Mouse (Mus musculus) forebrain, postnatal 0 days (tissue): ENCODE results near the gene Grin2b. TPM values are rescaled to one million over a fixed set of nuclear protein-coding genes. Genes with fewer than 3 reads are reported as not detected.

Source experiments
- ATAC-seq: fragments of 200-750 bp; cut with Nextera tagmentation; 2 replicates; pipeline ENCODE4 v1.8.0; 2017; ENCODE audit warnings: mild to moderate bottlenecking, moderate library complexity
- DNase-seq: peaks from one replicate; pipeline ENCODE4 v3.0.0-alpha.2; 2015
- H3K27ac ChIP-seq: fragments of 300-500 bp; sonication (generic); 2 replicates; pipeline ENCODE4 v1.5.1; 2014; ENCODE audit warnings: low read depth, mild to moderate bottlenecking, antibody characterized with exemption, low read length, moderate library complexity, mixed read lengths
- H3K27me3 ChIP-seq: fragments of 300-500 bp; sonication (generic); 2 replicates; pipeline ENCODE4 v1.6.1; 2014; ENCODE audit warnings: mild to moderate bottlenecking, low read length, mixed read lengths; ENCODE audit not compliant: insufficient read depth
- H3K36me3 ChIP-seq: fragments of 300-500 bp; sonication (generic); 2 replicates; pipeline ENCODE4 v1.6.1; 2014; ENCODE audit warnings: mild to moderate bottlenecking, moderate library complexity; ENCODE audit not compliant: insufficient read depth
- H3K4me1 ChIP-seq: fragments of 300-500 bp; sonication (generic); 2 replicates; pipeline ENCODE4 v1.6.1; 2014; ENCODE audit warnings: antibody characterized with exemption; ENCODE audit not compliant: insufficient read depth
- H3K4me2 ChIP-seq: fragments of 300-500 bp; sonication (generic); 2 replicates; pipeline ENCODE4 v1.6.1; 2014; ENCODE audit warnings: low read depth, mild to moderate bottlenecking, moderate library complexity
- H3K4me3 ChIP-seq: fragments of 300-500 bp; sonication (generic); 2 replicates; pipeline ENCODE4 v1.5.1; 2014; ENCODE audit warnings: low read depth, low read length, mixed read lengths
- H3K9ac ChIP-seq: fragments of 300-500 bp; sonication (generic); 2 replicates; pipeline ENCODE4 v1.6.1; 2014; ENCODE audit warnings: mild to moderate bottlenecking
- H3K9me3 ChIP-seq: fragments of 300-500 bp; sonication (generic); 2 replicates; pipeline ENCODE4 v1.6.1; 2016; ENCODE audit warnings: low read length
- CTCF ChIP-seq: sonication (generic); IDR thresholded peaks from 2 replicates; pipeline ENCODE4 v1.5.1; 2016; ENCODE audit warnings: antibody characterized with exemption, control low read depth, low read depth
- WGBS: fragments of 180-500 bp; shearing (Covaris S2); extraction: QIAGEN DNeasy Blood & Tissue Kit; methylation state at CpG from one replicate; pipeline ENCODE4 v1.1.7; 2014; 5-methylcytosine and 5-hydroxymethylcytosine counted together
- polyA plus RNA-seq: library from polyadenylated mRNA; unstranded; fragments of >200 nt; fragmentation: Nextera tagmentation; extraction: Ambion mirVana; gene quantifications from 2 replicates; pipeline ENCODE4 v1.2.1, GENCODE M21; 2015
- total RNA-seq: library from RNA; depleted of rRNA; stranded (reverse); fragments of >200 nt; gene quantifications from 2 replicates; pipeline ENCODE4 v1.2.3, GENCODE M21; 2014

Grin2b gene
- total and polyA plus RNA-seq, 2 experiments from 2014 or later = 66.6 to 102 TPM

DNA sequence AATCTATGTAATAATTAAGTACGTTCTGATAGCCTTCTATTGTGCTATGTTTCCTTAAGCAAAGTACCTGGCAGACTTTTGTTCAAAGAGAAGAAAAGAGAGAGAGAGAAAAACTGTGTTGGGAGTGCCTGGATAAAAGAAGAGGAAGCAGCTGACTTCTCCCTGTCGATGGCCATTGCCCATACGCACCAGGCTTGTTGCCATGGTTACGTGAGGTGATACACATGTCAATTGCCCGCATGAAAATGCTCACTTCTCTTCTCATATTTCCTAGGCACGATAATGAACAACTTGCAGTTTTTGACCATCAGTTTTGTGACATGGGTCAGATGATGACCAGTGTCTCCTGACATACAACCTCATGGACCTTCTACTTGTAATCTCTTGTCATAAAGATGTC is 262.2 kb downstream of the Grin2b start:
- H3K9ac ChIP-seq = no peak overlapping the region
- H3K4me2 ChIP-seq = no peak overlapping the region
- ATAC-seq (no peak), DNase-seq (no peak)
- no peak overlapping the region for H3K27ac ChIP-seq
- H3K36me3 ChIP-seq = no peaks in the 10 kb centered on the region
- 74% methylated on average over 6 of the region's 6 CpGs for WGBS
- no peaks in the 10 kb centered on the region for H3K9me3 ChIP-seq
- TF ChIP-seq CTCF = no peak
- H3K4me3 ChIP-seq = no peak overlapping the region
- no peaks in the 10 kb centered on the region for H3K27me3 ChIP-seq
- peaks cover 21% of the 10 kb centered on the region for H3K4me1 ChIP-seq

DNA sequence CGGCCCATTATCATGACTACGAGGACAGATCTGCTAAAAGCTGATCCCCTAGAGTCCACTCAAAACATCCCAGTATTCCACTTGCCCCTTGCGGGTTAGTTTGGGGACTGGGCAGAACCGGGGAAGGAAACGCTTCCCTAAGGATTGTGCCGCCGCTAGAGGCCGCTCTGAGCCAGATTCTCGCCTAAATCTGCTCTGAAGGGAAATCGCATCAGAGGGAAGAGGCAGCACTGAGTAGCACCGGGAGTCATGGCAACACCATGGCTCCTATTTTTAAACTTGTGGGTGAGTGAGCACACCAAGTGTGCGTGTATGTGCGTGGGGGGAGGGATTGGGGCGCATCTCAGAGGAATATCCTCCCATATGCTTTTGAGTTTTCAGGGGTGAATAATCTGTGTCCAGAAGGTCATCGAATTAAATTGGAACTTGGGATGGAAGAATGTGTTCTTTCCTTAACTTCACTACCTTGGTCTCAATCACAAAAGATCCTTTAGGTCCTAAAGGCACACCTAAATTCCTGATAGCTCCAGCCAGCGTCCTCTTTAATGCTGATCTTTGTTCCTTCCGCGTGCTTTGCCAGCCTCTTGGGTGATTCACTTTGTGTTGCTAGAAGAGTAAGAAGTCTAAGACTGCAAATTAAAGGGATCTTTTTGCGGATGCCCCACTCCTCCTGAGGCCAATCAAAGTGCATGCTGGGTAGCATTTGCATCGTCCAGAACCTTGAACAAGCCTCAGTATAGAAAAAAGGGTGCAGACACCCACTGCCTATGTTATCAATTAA is 265.6 kb downstream of the Grin2b start:
- no peak overlapping the region for H3K4me3 ChIP-seq
- H3K27me3 ChIP-seq = no peaks in the 10 kb centered on the region
- H3K4me1 ChIP-seq = peaks cover 31% of the 10 kb centered on the region
- H3K27ac ChIP-seq = peak overlapping the region; percentile 78
- H3K4me2 ChIP-seq = peak overlapping the region; percentile 19
- no peaks in the 10 kb centered on the region for H3K36me3 ChIP-seq
- no peaks in the 10 kb centered on the region for H3K9me3 ChIP-seq
- DNase-seq = peak; percentile 91
- 20% methylated on average over 20 of the region's 20 CpGs for WGBS
- peak; percentile 92 for TF ChIP-seq CTCF
- 0 out of 2 replicates have a peak overlapping the region, but pooled peaks have one; percentile 7 for H3K9ac ChIP-seq
- ATAC-seq = peak; percentile 96

DNA sequence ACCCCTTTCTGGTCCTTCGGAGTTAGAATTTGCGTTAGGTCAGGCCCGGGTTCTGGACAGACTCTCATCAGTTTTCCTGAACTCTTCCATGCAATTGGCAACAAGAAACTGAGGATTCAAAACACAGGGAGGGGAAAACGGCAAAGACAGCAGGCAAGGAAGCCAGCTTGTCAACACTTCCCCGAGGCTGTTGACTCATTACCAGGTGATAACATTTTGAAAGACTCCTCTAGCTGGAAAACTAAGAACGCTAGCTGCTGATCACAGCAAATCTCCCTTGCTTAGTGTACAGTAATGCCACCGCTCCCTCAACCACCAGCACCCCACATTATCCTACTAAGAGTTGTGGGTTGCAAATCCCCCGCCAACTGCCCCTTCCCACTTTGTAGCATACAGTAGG is 266.2 kb downstream of the Grin2b start:
- DNase-seq (peak; percentile 39), ATAC-seq (peak; percentile 52)
- 0 out of 2 replicates have a peak overlapping the region, but pooled peaks have one; percentile 7 for H3K9ac ChIP-seq
- 64% methylated on average over 8 of the region's 8 CpGs for WGBS
- peak overlapping the region; percentile 78 for H3K27ac ChIP-seq
- peaks cover 31% of the 10 kb centered on the region for H3K4me1 ChIP-seq
- no peak for TF ChIP-seq CTCF
- H3K27me3 ChIP-seq = no peaks in the 10 kb centered on the region
- peak overlapping the region; percentile 8 for H3K4me2 ChIP-seq
- H3K4me3 ChIP-seq = no peak overlapping the region
- H3K9me3 ChIP-seq = no peaks in the 10 kb centered on the region
- H3K36me3 ChIP-seq = no peaks in the 10 kb centered on the region

DNA sequence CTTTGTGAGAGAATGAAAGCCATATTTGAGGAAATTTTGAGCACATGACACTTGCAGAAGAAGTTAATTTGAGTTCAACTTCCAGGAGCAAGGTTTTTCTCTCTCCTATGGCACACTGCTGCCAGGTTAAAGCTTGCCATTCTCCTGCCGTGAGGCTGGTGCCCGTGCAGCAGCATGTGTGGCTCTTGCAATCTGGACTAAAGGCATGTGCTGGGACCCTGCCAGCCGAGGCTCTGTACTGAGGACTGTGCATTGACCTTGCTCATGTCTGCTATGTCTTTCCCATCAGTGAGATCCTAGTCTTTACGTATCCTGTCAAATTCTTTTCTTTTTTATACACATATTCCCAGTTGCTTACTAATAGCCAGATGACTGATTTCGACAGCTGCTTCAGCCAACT is 268.9 kb downstream of the Grin2b start:
- Histone ChIP-seq H3K9me3 (no peaks in the 10 kb centered on the region), H3K27ac (0 out of 2 replicates have a peak overlapping the region, but pooled peaks have one; percentile 45), H3K9ac (no peak overlapping the region), H3K36me3 (no peaks in the 10 kb centered on the region), H3K4me1 (peaks cover 31% of the 10 kb centered on the region), H3K27me3 (no peaks in the 10 kb centered on the region), H3K4me3 (no peak overlapping the region), H3K4me2 (no peak overlapping the region)
- DNase-seq (no peak), ATAC-seq (no peak)
- TF ChIP-seq CTCF = no peak
- 55% methylated on average over 5 of the region's 5 CpGs for WGBS

DNA sequence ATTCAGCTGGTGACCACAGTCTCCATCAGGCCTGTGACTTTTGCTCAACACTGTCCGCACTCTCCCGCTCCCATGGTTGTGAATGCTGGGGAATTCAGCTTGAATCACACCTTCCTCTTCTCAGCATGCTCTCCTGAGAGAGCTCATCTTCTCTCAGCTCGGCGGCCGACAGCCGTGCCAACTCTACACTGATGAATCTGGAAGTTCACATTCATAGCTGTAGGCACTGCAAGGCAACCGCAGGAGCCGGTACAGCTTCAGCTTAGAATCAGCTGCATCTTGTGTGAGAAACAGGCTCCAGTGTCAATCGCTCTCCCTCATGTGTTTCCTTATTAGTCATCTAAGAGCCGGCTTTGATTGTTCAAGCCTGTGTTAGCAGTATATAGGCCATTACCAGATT is 272.9 kb downstream of the Grin2b start:
- DNase-seq (no peak), ATAC-seq (no peak; the same call in 1 of the 2 replicates)
- Histone ChIP-seq H3K9me3 (no peaks in the 10 kb centered on the region), H3K9ac (no peak overlapping the region), H3K4me3 (no peak overlapping the region), H3K27me3 (no peaks in the 10 kb centered on the region), H3K27ac (no peak overlapping the region), H3K4me2 (no peak overlapping the region), H3K36me3 (no peaks in the 10 kb centered on the region), H3K4me1 (peaks cover 6% of the 10 kb centered on the region)
- 81% methylated on average over 10 of the region's 10 CpGs for WGBS
- TF ChIP-seq CTCF = no peak

DNA sequence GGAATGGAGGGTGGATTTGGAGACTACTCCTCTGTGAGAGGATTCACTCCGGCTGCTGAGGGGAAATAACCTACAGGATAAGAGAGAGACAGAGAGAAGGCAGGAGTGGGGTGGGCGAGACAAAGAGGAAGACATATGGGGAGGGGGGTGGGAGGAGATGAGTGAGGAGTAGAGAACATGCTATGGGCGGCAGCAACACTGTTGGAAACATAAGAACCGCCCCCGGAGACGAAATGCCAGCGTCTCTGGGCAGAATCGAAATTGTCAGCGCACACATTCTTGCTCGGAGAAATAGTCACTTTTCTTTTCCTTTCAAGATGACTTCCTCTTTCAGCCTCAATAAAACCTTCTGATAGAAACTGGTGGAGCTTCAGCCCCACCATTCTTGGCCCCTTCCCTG is 274.1 kb downstream of the Grin2b start:
- no peak for TF ChIP-seq CTCF
- H3K4me3 ChIP-seq = no peak overlapping the region
- no peaks in the 10 kb centered on the region for H3K4me1 ChIP-seq
- H3K27ac ChIP-seq = 0 out of 2 replicates have a peak overlapping the region, but pooled peaks have one; percentile 35
- no peak overlapping the region for H3K4me2 ChIP-seq
- no peak for ATAC-seq
- 66% methylated on average over 10 of the region's 10 CpGs for WGBS
- H3K36me3 ChIP-seq = no peaks in the 10 kb centered on the region
- H3K9me3 ChIP-seq = no peaks in the 10 kb centered on the region
- H3K27me3 ChIP-seq = no peaks in the 10 kb centered on the region
- no peak for DNase-seq
- no peak overlapping the region for H3K9ac ChIP-seq

DNA sequence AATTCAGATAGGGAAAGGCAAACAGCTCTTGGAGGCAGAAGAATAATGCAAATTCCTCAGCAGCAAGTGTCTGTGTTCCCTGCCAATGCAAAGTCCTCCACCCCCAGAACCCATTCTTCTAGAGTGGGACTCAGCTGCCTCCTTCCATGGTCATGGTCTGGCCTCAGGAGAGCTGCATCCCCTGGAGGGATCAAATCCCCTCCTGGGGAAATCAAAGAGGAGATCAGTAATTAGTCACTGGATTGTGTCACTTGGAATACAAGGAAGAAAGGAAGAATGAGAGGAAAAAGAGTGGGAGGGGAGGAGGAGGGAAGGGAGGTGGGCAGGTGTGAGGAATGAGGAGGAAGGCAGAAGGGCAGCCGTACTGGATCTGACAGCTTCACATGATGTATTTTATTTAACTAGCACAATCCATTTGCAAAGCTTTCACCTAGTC is 278.5 kb downstream of the Grin2b start:
- WGBS = 20% methylated on average over 1 of the region's 1 CpGs
- TF ChIP-seq CTCF = no peak
- DNase-seq (no peak), ATAC-seq (no peak)
- H3K4me1 ChIP-seq = no peaks in the 10 kb centered on the region
- no peak overlapping the region for H3K9ac ChIP-seq
- no peak overlapping the region for H3K27ac ChIP-seq
- H3K9me3 ChIP-seq = no peaks in the 10 kb centered on the region
- H3K4me3 ChIP-seq = no peak overlapping the region
- no peak overlapping the region for H3K4me2 ChIP-seq
- H3K36me3 ChIP-seq = no peaks in the 10 kb centered on the region
- H3K27me3 ChIP-seq = no peaks in the 10 kb centered on the region
